Mouse (Mus musculus): Measurements from ENCODE around the gene Nln.

DNA sequence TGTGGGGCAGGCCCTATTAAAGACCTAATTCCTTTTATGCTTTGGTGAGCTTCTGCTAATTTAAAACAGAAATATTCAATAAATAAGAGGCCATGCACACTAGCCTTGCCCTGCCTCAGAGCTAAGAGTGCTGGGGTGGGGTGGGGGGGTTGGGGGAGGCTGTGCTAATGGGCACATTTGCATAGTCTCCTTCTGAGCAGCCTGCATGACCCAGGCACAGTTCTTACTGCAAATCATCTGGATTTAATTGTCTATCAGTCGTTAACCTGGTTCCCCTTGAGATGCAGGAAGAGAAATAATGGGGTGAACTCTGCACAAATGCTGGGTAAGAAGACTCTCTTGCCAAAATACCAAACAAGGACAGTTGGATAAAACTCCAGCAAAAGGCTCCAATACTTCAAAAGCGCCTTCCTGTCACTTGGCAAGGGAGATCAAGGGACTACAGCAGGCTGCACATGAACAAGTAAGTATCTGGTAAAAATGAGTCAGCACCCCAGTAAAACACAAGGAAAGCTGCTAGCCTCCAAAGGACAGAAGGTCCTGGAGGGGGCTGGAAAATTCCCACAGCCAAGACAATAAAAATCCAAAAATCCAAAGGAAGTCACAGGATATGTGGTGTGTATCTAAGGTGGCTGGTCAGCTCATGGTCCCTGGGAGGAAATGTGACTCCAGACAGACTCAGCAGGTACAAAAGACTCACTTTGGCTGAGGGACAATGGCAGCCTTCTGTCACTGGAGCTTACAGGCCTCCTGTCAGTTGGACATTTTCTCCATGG is 47.3 kb downstream of the Nln start:
- TF ChIP-seq POLR2A (IDR thresholded peaks at IDR 0.05; ENCODE audit: extremely low read depth, insufficient read depth, low read length) (no peak), CTCF (IDR thresholded peaks at IDR 0.05; ENCODE audit: low read depth, low read length) (no peak)

Data from liver, adult 2 months (tissue).